Mouse (Mus musculus) forebrain, embryonic 16.5 days (tissue): ENCODE results near the gene Phpt1. TPM values are rescaled to one million over a fixed set of nuclear protein-coding genes. Genes with fewer than 3 reads are reported as not detected.
A peak's percentile ranks its signal among the peaks of the same experiment; 100 is the strongest.

Experiments used
- ATAC-seq: fragments of 200-750 bp; cut with Nextera tagmentation; 2 replicates; pipeline ENCODE4 v1.8.0; 2017; ENCODE audit warnings: mild to moderate bottlenecking, moderate library complexity
- H3K27ac ChIP-seq: fragments of 300-500 bp; sonication (generic); 2 replicates; pipeline ENCODE4 v1.5.1; 2014; ENCODE audit warnings: low read length, control low read depth
- H3K27me3 ChIP-seq: fragments of 300-500 bp; sonication (generic); replicated peaks from 2 replicates; pipeline ENCODE4 v1.6.1; 2014; ENCODE audit warnings: low read length; ENCODE audit not compliant: control insufficient read depth, insufficient read depth
- H3K36me3 ChIP-seq: fragments of 300-500 bp; sonication (generic); 2 replicates; pipeline ENCODE4 v1.6.1; 2014; ENCODE audit not compliant: control insufficient read depth, insufficient read depth
- H3K4me1 ChIP-seq: fragments of 300-500 bp; sonication (generic); replicated peaks from 2 replicates; pipeline ENCODE4 v1.6.1; 2014; ENCODE audit warnings: low read length; ENCODE audit not compliant: control insufficient read depth, insufficient read depth
- H3K4me2 ChIP-seq: fragments of 300-500 bp; sonication (generic); 2 replicates; pipeline ENCODE4 v1.6.1; 2014; ENCODE audit warnings: mild to moderate bottlenecking, low read length, control low read depth
- H3K4me3 ChIP-seq: fragments of 300-500 bp; sonication (generic); replicated peaks from 2 replicates; pipeline ENCODE4 v1.5.1; 2014; ENCODE audit warnings: mild to moderate bottlenecking, low read length, control low read depth
- H3K9ac ChIP-seq: fragments of 300-500 bp; sonication (generic); replicated peaks from 2 replicates; pipeline ENCODE4 v1.6.1; 2014; ENCODE audit warnings: low read depth, low read length, control low read depth
- H3K9me3 ChIP-seq: fragments of 300-500 bp; sonication (generic); 2 replicates; pipeline ENCODE4 v1.6.1; 2016; ENCODE audit warnings: low read length; ENCODE audit not compliant: control insufficient read depth
- WGBS: fragments of 180-500 bp; shearing (Covaris S2); extraction: QIAGEN DNeasy Blood & Tissue Kit; methylation state at CpG from one replicate; pipeline ENCODE4 v1.1.7; 2014; 5-methylcytosine and 5-hydroxymethylcytosine counted together
- polyA plus RNA-seq: library from polyadenylated mRNA; unstranded; fragments of >200 nt; fragmentation: Nextera tagmentation; extraction: Ambion mirVana; gene quantifications from 2 replicates; pipeline ENCODE4 v1.2.1, GENCODE M21; 2015

Phpt1 gene
- polyA plus RNA-seq, 1 experiment from 2014 or later = 141 TPM

DNA sequence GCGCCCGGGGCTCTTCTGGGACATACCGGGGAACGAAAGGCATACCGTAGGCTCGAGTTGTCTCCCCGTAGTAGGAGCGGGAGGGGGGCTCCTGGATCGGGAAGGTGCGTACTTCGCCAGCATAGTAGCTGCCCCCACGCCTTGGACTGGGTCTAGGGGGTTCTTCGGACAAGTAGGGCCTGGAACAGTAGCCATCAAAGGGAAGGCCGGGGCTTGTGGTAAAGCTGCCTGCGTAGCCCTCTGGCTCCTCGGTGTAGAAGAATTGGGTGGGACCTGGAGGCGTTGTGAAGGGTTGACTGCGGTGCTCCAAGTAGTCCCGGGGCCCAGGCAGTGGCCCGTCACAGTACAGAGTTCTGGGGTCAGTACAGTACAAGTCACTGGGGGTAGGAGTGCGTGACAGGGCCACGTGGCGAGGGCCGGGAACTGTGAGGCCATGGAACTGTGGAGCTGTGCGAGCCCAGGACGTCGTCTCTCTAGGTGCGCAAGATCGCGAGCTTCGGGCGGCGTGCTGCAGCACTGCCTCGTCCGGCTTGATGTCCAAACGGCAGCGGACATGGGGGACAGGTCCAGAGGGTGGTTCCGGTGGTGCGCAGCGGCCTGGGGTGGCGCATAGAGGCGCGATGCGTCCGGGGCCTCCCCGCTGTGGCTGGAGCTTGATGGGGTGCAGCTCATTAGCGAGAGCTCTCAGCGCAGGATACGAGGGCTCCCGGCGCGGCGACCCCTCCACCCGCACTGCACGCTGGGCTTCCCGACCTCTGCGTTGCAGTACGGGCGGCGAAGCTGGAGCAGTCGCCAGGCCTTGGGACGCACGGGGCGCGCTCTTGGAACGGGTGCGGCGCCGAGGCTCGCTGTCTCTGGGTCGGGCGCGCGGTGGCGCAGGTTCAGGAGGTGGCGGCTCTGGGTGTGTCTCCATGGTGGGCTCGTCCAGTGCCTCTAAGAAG, 4.0 kb upstream of the Phpt1 start:
- ATAC-seq = no peak
- H3K4me1 ChIP-seq = peaks cover 57% of the 10 kb centered on the region

DNA sequence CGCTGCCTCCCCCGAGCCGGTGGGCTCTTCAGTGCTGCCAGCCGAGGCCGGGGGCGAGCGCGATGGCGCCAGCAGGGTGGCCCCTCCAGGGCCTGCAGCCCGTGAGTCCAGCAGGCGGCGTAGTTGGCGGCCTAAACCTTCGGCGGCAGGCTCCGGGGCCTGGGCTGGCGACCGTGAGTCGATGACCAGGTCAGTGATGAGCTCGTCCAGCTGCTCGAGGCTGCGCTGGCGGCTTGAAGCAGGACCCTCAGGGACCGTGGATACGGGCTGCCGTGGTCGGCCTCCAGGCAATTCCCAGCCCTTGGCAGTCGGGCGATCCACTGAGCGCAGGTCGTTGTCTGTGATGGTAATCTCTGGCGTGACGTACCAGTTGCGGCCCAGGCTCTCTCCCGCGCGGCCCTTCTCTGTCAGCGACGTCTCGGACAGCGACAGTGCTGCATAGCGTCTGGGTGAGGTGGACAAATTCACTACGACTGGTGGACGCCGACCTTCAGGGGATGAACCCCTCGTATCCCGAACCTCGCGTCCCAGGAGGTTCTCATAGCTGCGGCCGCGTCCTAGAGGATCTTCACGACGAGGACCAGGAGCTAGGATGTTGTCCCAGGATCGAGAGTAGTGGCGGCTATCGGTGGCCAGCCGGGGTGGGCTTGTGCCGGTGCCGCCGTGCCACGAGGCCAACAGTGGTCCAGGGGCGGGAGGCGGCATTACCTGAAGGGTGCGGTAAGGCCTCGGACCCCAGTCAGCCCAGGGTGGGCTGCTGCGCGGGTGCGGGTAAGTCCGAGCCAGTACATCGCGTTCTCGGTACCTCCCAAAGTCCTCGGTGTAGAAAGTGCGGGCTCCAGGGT, 3.1 kb upstream of the Phpt1 start:
- no peak for ATAC-seq
- Histone ChIP-seq H3K4me2 (peak overlapping the region; percentile 44), H3K36me3 (no peaks in the 10 kb centered on the region), H3K27ac (no peak overlapping the region), H3K9me3 (no peaks in the 10 kb centered on the region), H3K27me3 (peaks cover 54% of the 10 kb centered on the region), H3K4me1 (peaks cover 66% of the 10 kb centered on the region), H3K4me3 (peak overlapping the region; percentile 25), H3K9ac (peak overlapping the region; percentile 22; the same call in 1 of the 2 replicates)
- 6% methylated on average over 75 of the region's 75 CpGs for WGBS

More for the DNA sequence above, 4.0 kb upstream of the Phpt1 start:
- Histone ChIP-seq H3K27me3 (peaks cover 54% of the 10 kb centered on the region), H3K4me3 (peak overlapping the region; percentile 17), H3K36me3 (no peaks in the 10 kb centered on the region), H3K27ac (no peak overlapping the region), H3K4me2 (peak overlapping the region; percentile 26), H3K9ac (0 out of 2 replicates have a peak overlapping the region, but pooled peaks have one; percentile 13), H3K9me3 (no peaks in the 10 kb centered on the region)
- 7% methylated on average over 76 of the region's 77 CpGs for WGBS

DNA sequence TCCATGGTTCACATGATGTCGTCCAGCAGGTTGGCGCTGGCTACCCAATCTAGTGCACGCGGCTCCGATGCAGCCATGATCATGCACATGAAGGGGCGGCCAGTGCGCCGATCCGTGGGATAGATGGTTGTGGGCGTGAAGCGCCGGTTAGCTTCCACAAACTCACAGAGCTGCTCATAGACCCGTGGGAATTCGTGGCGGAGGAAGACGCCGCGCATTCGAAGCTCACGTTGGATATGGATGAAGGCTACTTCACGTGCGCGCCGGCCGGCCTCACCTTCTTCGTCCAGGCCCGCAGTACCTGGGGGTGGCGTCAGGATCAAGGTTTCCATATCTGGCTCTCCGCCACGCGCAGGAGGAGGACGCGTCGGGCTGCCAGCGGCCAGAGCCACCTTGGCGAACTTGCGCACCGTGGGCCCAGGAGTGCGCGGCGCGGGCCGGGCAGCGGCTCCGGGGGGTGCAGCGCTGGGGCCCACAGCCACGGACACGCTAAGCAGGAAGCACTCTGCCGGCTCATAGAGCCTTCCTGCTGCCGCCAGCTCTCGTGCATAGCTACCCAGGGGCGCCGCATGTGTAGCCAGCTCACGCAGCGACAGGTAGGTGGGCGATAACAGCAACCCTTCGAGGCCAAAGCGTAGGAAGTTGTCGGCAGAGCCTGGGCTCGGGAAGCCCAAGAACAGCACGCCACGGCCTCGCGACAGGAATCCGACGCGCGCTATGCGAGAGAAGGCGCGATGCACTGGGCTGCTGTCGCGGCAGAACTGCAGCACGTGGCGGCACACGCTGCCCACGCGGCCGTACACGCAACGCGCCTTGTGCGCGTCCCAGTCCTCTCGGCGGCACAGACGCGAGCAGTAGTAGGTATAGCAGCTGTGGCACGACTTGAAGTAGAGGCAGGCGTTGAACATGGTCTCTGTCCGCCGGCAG, 2.2 kb upstream of the Phpt1 start:
- no peaks in the 10 kb centered on the region for H3K9me3 ChIP-seq
- peak overlapping the region; percentile 25 for H3K4me3 ChIP-seq
- peak overlapping the region; percentile 22; the same call in 1 of the 2 replicates for H3K9ac ChIP-seq
- H3K4me2 ChIP-seq = peak overlapping the region; percentile 44
- no peaks in the 10 kb centered on the region for H3K36me3 ChIP-seq
- peaks cover 66% of the 10 kb centered on the region for H3K4me1 ChIP-seq
- WGBS = 16% methylated on average over 92 of the region's 92 CpGs
- ATAC-seq = no peak
- no peak overlapping the region for H3K27ac ChIP-seq
- H3K27me3 ChIP-seq = peaks cover 54% of the 10 kb centered on the region

DNA sequence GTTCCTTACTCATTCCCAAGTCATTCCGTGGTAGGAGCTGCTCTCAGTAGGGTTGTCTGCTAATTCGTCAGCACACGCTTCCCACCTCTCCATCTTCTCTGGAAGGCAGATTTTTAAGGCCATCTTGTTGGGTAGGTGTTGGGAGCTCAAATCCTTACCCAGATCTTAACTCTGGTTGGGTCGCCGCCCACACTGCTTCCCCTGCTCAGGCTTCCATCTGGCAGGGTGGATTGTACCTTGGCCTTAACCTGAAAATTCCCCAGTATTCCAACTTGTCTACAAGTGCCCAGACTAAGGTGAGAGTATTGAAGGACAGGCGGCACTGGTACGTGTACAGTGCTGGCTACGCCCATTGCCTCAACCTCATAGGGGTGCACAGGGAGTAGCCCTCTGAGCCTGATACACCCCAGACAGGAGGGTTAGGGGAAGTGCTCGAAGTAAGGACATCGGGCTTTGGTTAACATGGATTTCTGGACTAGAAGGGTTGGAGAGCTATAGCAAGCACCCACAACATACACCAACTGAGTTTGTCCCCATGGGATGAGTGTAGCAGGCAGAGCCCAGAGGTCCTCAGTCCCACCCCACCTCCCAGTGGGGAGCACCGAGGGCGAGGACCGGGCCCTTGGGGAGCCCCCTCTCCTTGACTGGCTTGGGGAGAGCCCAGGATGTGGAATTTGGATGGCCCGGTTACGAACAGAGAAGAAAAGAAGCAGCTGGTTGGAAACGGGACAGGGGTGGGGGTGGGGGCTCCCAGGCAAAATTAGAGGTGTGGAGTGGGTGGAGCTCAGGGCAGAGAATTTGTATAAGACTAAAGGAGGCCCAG, 1.2 kb upstream of the Phpt1 start:
- peaks cover 58% of the 10 kb centered on the region for H3K4me1 ChIP-seq
- H3K4me2 ChIP-seq = peak overlapping the region; percentile 91
- H3K27ac ChIP-seq = no peak overlapping the region
- H3K36me3 ChIP-seq = no peaks in the 10 kb centered on the region
- no peak for ATAC-seq
- 76% methylated on average over 16 of the region's 16 CpGs for WGBS
- no peaks in the 10 kb centered on the region for H3K9me3 ChIP-seq
- peaks cover 54% of the 10 kb centered on the region for H3K27me3 ChIP-seq
- H3K9ac ChIP-seq = no peak overlapping the region
- peak overlapping the region; percentile 67; the same call in 1 of the 2 replicates for H3K4me3 ChIP-seq

DNA sequence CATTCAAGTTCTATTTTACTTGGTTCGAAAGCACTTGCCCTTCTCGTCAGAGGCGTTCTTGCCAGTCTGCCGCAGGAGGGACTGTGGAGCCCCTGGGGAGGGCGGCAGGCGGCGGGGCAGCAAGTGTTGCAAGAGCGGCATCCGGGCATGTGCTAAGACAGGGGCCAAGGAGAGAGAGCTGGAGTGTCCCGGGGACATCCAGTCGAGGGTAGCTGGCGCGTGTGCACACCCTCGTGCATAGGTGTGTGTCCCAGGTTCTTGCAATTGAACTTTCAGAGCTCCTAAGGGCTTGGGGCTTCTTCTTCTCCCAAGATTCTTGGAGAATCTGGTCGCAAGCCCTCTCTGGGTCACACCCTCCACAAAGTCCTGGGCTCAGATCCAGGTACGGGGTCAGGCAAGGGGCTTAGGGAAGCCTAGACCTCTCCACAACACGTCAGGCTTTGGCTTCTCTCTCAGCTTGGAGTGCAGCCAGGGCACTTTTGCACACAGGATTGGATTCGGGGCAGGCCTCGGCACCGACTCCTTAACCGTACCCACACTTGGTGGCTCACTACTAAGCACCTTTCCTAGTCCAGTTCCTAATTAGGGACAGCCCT, 506 bp upstream of the Phpt1 start:
- H3K4me3 ChIP-seq = peak overlapping the region; percentile 67
- 0 out of 2 replicates have a peak, but pooled peaks have one; percentile 1 for ATAC-seq
- H3K9ac ChIP-seq = peak overlapping the region; percentile 65
- H3K4me1 ChIP-seq = peaks cover 51% of the 10 kb centered on the region
- 9% methylated on average over 21 of the region's 21 CpGs for WGBS
- H3K4me2 ChIP-seq = peak overlapping the region; percentile 91
- H3K36me3 ChIP-seq = no peaks in the 10 kb centered on the region
- H3K27me3 ChIP-seq = peaks cover 47% of the 10 kb centered on the region
- peak overlapping the region; percentile 93 for H3K27ac ChIP-seq
- H3K9me3 ChIP-seq = no peaks in the 10 kb centered on the region

DNA sequence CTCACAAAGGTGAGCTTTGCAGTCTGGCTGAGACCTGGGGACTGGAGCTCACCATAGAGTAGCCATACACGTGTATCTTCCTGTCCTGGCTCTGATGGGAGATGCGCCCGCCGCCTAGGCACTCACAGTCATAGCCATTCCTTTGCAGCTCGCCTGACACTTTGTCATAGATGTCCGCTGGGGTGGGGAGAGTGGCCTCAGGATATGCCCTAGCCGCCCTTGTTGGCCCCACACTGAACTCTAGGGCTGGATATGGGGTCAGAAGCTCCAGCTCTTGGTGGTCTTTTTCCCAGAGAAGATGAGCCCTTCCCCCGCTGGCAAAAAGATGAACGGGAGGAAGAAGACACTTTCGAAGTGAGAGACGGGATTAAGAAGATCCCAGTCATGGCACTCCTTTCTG, 888 bp downstream of the Phpt1 start:
- WGBS = 21% methylated on average over 11 of the region's 11 CpGs
- Histone ChIP-seq H3K4me3 (peak overlapping the region; percentile 67), H3K4me1 (peaks cover 39% of the 10 kb centered on the region), H3K27me3 (peaks cover 33% of the 10 kb centered on the region), H3K9ac (peak overlapping the region; percentile 73), H3K9me3 (no peaks in the 10 kb centered on the region), H3K4me2 (peak overlapping the region; percentile 87), H3K36me3 (peaks cover 4% of the 10 kb centered on the region), H3K27ac (peak overlapping the region; percentile 93; the same call in 1 of the 2 replicates)
- no peak for ATAC-seq

DNA sequence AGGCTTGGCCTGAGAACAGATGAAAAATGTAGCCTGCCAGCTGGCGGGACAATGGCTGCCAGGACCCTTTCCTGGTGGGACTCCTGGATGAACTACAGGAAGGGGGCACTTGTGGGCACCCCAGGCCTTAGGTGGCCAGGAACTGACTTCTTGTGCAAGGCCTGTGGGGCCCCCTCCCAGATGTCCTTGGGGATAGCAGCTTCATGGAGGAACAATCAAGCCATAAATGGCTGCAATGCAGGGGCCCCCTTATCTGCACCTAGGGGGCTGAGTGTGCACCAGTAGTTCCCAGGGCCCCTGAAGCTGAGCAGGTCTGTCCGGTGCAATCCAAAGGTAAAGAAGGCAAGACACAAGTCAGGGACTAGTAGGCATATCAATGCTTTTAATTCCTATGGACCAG, 2.0 kb downstream of the Phpt1 start:
- no peak overlapping the region for H3K9ac ChIP-seq
- peaks cover 33% of the 10 kb centered on the region for H3K4me1 ChIP-seq
- peaks cover 23% of the 10 kb centered on the region for H3K27me3 ChIP-seq
- H3K36me3 ChIP-seq = peaks cover 4% of the 10 kb centered on the region
- 91% methylated on average over 2 of the region's 2 CpGs for WGBS
- no peak for ATAC-seq
- H3K9me3 ChIP-seq = no peaks in the 10 kb centered on the region
- no peak overlapping the region for H3K4me3 ChIP-seq
- H3K4me2 ChIP-seq = no peak overlapping the region
- H3K27ac ChIP-seq = no peak overlapping the region

DNA sequence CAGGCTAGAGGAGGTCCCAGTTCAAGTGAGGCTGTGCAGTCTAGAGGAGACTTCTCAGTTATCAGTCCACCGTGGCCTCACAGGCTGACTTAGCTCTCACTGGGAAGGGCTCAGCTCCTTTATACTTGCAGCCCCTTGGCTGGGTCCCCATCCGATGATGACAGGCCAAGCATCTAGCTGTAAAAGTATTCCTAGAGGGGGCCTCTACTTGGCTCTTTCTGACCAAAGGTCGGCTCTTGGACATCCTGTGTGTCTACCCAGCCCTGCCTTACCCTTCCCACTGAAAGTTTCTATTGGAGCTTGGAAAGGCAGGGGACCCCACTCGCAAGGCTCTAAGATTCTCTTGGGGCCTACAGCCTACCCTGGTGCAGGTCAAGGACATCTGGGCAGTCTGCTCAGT, 3.8 kb downstream of the Phpt1 start:
- Histone ChIP-seq H3K4me3 (no peak overlapping the region), H3K9me3 (no peaks in the 10 kb centered on the region), H3K9ac (no peak overlapping the region), H3K4me1 (peaks cover 23% of the 10 kb centered on the region), H3K27me3 (peaks cover 4% of the 10 kb centered on the region), H3K4me2 (no peak overlapping the region), H3K27ac (no peak overlapping the region), H3K36me3 (peaks cover 4% of the 10 kb centered on the region)
- 85% methylated on average over 4 of the region's 4 CpGs for WGBS
- no peak for ATAC-seq
